Mouse (Mus musculus): Measurements from ENCODE around the gene Rbpjl. TPM values are rescaled to one million over a fixed set of nuclear protein-coding genes. Genes with fewer than 3 reads are reported as not detected.

The Rbpjl gene
- 0.17 and 0.61 TPM in 2 replicates for polyA plus RNA-seq (2015; fragmentation: Nextera tagmentation; extraction: Ambion mirVana)

DNA sequence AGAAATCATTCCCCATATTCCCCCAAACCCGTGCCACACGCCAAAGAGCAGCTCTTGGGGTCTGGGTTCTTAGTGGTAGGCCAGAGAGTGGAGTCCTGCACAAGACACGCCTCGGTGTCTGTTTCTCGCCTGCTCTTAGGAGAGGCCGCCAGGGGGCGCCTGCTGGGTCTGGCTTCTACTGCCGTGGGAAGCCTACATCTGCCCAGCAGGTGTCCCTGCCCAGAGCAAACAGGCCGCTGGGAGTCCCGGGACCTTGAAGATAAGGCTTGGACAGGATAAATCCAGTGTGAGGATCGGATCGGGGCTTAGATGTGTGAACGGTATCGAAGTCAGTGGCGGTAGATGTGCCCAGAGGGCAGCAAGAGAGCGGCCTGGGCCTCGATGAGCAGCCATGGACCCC lies at the start of gene Rbpjl:
Rbpjl (plus strand) TSS at position 236 of the 400 bp plus-strand sequence.
- H3K4me1 ChIP-seq: peaks cover 32% of the 10 kb centered on the region
- 3% methylated on average over 17 of the region's 17 CpGs for WGBS
- H3K27ac ChIP-seq (replicated peaks): no peak within 1 kb of the TSS
- no peak for ATAC-seq (ENCODE audit: low FRiP score)
- peaks cover 91% of the 10 kb centered on the region for H3K27me3 ChIP-seq (replicated peaks)
- no peak within 1 kb of the TSS for H3K9ac ChIP-seq (replicated peaks)
- no peaks in the 10 kb centered on the region; the same call in 1 of the 2 replicates for H3K9me3 ChIP-seq (replicated peaks)
- H3K4me3 ChIP-seq (replicated peaks): no peak within 1 kb of the TSS
- H3K36me3 ChIP-seq: no peaks in the 10 kb centered on the region
- H3K4me2 ChIP-seq: peak within 1 kb of the TSS; percentile 61; the same call in 1 of the 2 replicates

DNA sequence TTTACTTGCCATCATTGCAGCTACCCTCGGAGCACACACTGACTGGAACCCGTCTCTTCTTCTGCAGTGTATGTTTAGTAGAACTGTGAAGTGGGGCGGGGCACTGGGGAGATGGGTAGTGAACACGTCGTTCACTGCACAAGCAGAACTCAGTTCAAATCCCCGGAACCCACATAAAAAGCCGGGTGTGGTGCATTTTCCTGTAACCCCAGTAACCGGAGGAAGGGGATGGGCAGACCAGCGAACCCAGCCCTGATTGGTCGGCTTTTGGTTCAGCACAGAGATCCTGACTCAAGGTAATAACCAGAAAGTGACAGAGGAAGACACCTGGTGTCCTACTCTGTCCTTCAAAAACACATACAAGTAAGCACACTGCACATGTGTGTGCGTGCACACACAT lies 49.6 kb upstream of the Rbpjl start:
- H3K4me3 ChIP-seq (replicated peaks): no peak overlapping the region
- ATAC-seq (ENCODE audit: low FRiP score): no peak
- WGBS: 91% methylated on average over 11 of the region's 11 CpGs

GRCm38 (mm10) chr2:164356177-164356967 lies 46.6 kb upstream of the Rbpjl start:
- no peak overlapping the region for H3K4me3 ChIP-seq (replicated peaks)
- no peak for ATAC-seq (ENCODE audit: low FRiP score)
- H3K4me2 ChIP-seq: no peak overlapping the region
- no peaks in the 10 kb centered on the region for H3K4me1 ChIP-seq
- WGBS: 81% methylated on average over 11 of the region's 11 CpGs
- no peak overlapping the region for H3K9ac ChIP-seq (replicated peaks)
- no peaks in the 10 kb centered on the region for H3K9me3 ChIP-seq (replicated peaks)
- H3K27me3 ChIP-seq (replicated peaks): no peaks in the 10 kb centered on the region
- no peak overlapping the region for H3K27ac ChIP-seq (replicated peaks)
- H3K36me3 ChIP-seq: no peaks in the 10 kb centered on the region

More for the DNA sequence above, 49.6 kb upstream of the Rbpjl start:
- Histone ChIP-seq H3K4me2 (no peak overlapping the region), H3K36me3 (no peaks in the 10 kb centered on the region), H3K27me3 (replicated peaks) (no peaks in the 10 kb centered on the region), H3K9me3 (replicated peaks) (no peaks in the 10 kb centered on the region), H3K27ac (replicated peaks) (no peak overlapping the region), H3K9ac (replicated peaks) (no peak overlapping the region), H3K4me1 (no peaks in the 10 kb centered on the region)

DNA sequence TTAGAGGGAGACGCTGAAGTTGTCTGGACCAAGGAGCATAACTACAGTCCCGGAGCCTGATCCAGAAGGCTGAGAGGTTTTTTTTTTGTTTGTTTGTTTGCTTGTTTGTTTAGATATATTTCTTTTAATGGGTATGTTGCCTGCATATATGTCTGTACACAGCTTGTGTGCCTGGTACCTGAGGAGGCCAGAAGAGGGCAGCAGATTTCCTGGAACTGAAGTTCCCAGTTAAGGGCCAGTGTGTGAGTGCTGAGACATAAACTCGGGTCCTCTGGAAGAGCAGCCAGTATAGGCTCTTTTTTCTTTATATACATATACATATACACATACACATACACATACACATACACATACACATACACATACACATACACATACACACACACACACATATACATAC lies 44.6 kb upstream of the Rbpjl start:
- Histone ChIP-seq H3K27ac (replicated peaks) (no peak overlapping the region), H3K36me3 (no peaks in the 10 kb centered on the region), H3K4me1 (no peaks in the 10 kb centered on the region), H3K4me3 (replicated peaks) (no peak overlapping the region), H3K4me2 (no peak overlapping the region), H3K27me3 (replicated peaks) (no peaks in the 10 kb centered on the region), H3K9me3 (replicated peaks) (no peaks in the 10 kb centered on the region), H3K9ac (replicated peaks) (no peak overlapping the region)
- ATAC-seq (ENCODE audit: low FRiP score): no peak
- WGBS: 85% methylated on average over 3 of the region's 3 CpGs

- no peak overlapping the region for H3K9ac ChIP-seq (replicated peaks)
- H3K9me3 ChIP-seq (replicated peaks): no peaks in the 10 kb centered on the region
- no peak for ATAC-seq (ENCODE audit: low FRiP score)
- no peak overlapping the region for H3K4me3 ChIP-seq (replicated peaks)
- no peaks in the 10 kb centered on the region for H3K4me1 ChIP-seq
- H3K27ac ChIP-seq (replicated peaks): no peak overlapping the region
- WGBS: 83% methylated on average over 5 of the region's 5 CpGs
- no peaks in the 10 kb centered on the region for H3K27me3 ChIP-seq (replicated peaks)
- no peak overlapping the region for H3K4me2 ChIP-seq
- no peaks in the 10 kb centered on the region for H3K36me3 ChIP-seq
Observed at GRCm38 (mm10) chr2:164359031-164359430, 43.9 kb upstream of the Rbpjl start.

GRCm38 (mm10) chr2:164359668-164360067 lies 43.3 kb upstream of the Rbpjl start:
- Histone ChIP-seq H3K27me3 (replicated peaks) (no peaks in the 10 kb centered on the region), H3K9me3 (replicated peaks) (no peaks in the 10 kb centered on the region), H3K9ac (replicated peaks) (no peak overlapping the region), H3K4me3 (replicated peaks) (no peak overlapping the region), H3K4me1 (no peaks in the 10 kb centered on the region), H3K27ac (replicated peaks) (no peak overlapping the region), H3K36me3 (no peaks in the 10 kb centered on the region), H3K4me2 (no peak overlapping the region)
- WGBS: 79% methylated on average over 5 of the region's 5 CpGs
- ATAC-seq (ENCODE audit: low FRiP score): no peak

DNA sequence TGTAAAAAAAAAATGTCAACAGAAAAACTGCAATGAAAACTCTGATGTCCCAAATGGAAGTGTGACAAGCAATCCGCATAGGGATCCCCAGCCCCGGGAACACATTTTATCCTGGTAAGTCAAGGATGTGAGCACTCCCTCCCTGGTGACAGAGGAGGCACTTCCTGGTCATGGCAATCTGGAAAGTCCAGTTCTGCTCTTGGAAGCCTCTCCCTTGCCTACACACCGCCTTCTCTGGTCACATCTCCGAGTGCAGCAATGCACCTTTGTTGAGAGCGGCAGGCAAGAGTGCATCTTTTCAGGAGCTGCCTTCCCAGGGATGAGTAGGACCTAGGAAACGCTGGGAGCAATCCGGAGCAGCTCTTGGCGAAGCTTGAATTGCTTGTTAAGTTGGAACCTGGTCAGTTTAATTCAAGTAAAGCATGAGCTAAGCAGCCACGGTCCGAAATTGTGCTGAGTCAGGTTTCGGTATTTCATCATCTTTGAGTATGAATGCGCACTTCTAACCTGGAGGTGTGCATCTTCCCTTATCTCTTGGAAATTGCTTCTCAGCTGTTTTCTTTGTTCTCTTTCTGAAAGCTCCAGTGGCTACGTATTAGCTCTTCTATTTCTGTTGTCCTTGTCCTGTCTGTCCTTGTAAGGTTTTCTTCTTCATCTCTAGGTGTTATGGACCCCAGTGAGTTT lies 41.8 kb upstream of the Rbpjl start:
- no peak overlapping the region for H3K4me2 ChIP-seq
- no peak overlapping the region for H3K27ac ChIP-seq (replicated peaks)
- no peaks in the 10 kb centered on the region for H3K27me3 ChIP-seq (replicated peaks)
- no peak overlapping the region for H3K4me3 ChIP-seq (replicated peaks)
- H3K36me3 ChIP-seq: no peaks in the 10 kb centered on the region
- ATAC-seq (ENCODE audit: low FRiP score): no peak
- no peaks in the 10 kb centered on the region for H3K4me1 ChIP-seq
- no peak overlapping the region for H3K9ac ChIP-seq (replicated peaks)
- H3K9me3 ChIP-seq (replicated peaks): no peaks in the 10 kb centered on the region
- 40% methylated on average over 13 of the region's 13 CpGs for WGBS

DNA sequence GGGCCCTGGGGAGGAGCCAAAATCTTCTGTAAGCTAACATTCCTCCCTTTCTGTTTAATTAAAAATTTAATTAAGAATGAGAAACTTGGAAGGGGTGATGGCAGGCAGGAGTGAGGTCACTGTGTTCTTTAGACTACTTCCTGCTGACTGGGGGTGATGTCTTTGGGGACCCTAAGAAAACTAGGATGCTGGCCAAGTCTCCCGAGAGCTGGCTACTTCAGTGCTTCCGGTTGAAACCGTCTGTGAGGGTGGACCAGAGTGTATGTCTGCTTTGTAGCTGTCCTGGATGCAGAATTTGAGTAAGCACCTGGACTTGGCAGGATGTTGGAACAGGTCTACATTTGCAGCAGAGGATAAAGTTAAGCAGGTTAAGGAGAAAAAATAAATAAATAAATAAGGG lies 36.0 kb upstream of the Rbpjl start:
- no peaks in the 10 kb centered on the region for H3K4me1 ChIP-seq
- WGBS: 78% methylated on average over 3 of the region's 3 CpGs
- no peak overlapping the region for H3K27ac ChIP-seq (replicated peaks)
- H3K36me3 ChIP-seq: no peaks in the 10 kb centered on the region
- no peak overlapping the region for H3K4me3 ChIP-seq (replicated peaks)
- H3K9ac ChIP-seq (replicated peaks): no peak overlapping the region
- no peaks in the 10 kb centered on the region for H3K9me3 ChIP-seq (replicated peaks)
- H3K4me2 ChIP-seq: no peak overlapping the region
- no peak for ATAC-seq (ENCODE audit: low FRiP score)
- no peaks in the 10 kb centered on the region for H3K27me3 ChIP-seq (replicated peaks)

- Histone ChIP-seq H3K4me2 (no peak overlapping the region), H3K27me3 (replicated peaks) (no peaks in the 10 kb centered on the region), H3K9ac (replicated peaks) (no peak overlapping the region), H3K27ac (replicated peaks) (no peak overlapping the region), H3K36me3 (no peaks in the 10 kb centered on the region), H3K4me1 (no peaks in the 10 kb centered on the region), H3K4me3 (replicated peaks) (no peak overlapping the region), H3K9me3 (replicated peaks) (no peaks in the 10 kb centered on the region)
- no peak for ATAC-seq (ENCODE audit: low FRiP score)
- WGBS: 84% methylated on average over 6 of the region's 6 CpGs
Observed at GRCm38 (mm10) chr2:164368620-164369105, 34.3 kb upstream of the Rbpjl start.

DNA sequence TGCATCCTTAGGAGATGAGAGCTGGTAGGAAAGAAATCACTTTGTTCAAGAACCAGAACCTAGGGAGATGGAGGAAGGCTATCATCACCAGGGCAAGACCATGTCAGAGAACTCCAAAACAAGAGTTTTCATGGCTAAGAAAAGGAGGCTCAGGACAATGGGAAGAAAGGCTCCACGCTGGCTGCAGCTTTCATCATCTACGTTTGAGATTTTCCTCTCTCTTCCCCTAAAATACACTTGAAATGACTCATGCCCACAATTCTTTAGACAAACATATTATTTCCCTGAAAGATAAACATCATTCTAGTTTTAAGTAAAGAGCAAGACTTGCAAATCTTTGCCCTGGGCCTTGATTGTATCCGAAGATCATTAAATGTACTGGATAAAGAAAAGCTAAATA lies 31.6 kb upstream of the Rbpjl start:
- WGBS: 84% methylated on average over 3 of the region's 3 CpGs
- Histone ChIP-seq H3K27me3 (replicated peaks) (no peaks in the 10 kb centered on the region), H3K27ac (replicated peaks) (no peak overlapping the region), H3K36me3 (no peaks in the 10 kb centered on the region), H3K4me1 (no peaks in the 10 kb centered on the region), H3K9ac (replicated peaks) (no peak overlapping the region), H3K4me2 (no peak overlapping the region), H3K9me3 (replicated peaks) (no peaks in the 10 kb centered on the region), H3K4me3 (replicated peaks) (no peak overlapping the region)
- no peak for ATAC-seq (ENCODE audit: low FRiP score)

- no peak overlapping the region for H3K4me3 ChIP-seq (replicated peaks)
- no peak for ATAC-seq (ENCODE audit: low FRiP score)
- H3K27ac ChIP-seq (replicated peaks): no peak overlapping the region
- no peaks in the 10 kb centered on the region for H3K4me1 ChIP-seq
- H3K9me3 ChIP-seq (replicated peaks): no peaks in the 10 kb centered on the region
- no peak overlapping the region for H3K4me2 ChIP-seq
- H3K27me3 ChIP-seq (replicated peaks): no peaks in the 10 kb centered on the region
- H3K9ac ChIP-seq (replicated peaks): no peak overlapping the region
- WGBS: 36% methylated on average over 3 of the region's 3 CpGs
- H3K36me3 ChIP-seq: no peaks in the 10 kb centered on the region
Observed at GRCm38 (mm10) chr2:164372408-164373053, 30.4 kb upstream of the Rbpjl start.
